Mouse (Mus musculus): ENCODE data around the gene Cenpv. TPM values are rescaled to one million over a fixed set of nuclear protein-coding genes. Genes with fewer than 3 reads are reported as not detected.

The Cenpv gene
- polyA plus RNA-seq, 1 experiment from 2014 or later = 13.6 TPM

DNA sequence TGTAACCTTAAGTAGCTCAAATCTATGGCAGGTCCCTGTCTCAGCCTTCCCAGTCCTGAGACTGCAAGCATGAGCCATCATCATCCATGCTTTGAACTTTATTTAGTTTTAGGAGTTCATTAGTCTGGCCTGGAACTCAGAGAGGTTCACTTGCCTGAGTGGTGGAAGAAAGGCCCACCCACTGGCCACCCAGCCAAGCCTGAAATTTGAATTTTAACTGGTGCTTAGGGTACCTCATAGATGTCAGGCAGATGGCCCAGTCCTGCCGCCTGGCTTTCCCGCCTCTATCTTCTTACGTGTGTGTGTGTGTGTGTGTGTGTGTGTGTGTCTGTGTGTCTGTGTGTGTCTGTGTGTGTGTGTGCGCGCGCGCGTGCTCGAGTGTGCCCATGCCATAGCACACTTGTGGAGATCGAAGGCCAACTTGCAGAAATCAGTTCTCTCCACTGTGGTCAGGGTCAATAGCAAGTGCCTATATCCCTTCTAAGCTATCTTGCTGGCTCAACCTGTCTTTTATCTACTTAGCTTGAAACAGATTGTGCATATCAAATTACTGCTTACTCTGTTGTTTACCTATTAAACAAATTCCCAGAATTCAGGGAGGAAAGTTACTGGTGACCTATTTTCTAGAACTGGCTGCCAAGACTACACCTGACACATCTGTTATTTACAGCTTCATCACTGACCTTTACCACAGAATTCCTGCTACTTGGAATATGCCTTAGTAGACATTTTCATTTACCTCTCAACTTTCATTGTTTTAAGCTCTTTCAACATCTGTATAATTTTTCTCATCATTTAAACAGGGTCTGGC lies 51.3 kb downstream of the Cenpv start:
- Histone ChIP-seq H3K36me3 (ENCODE audit: control insufficient read depth, insufficient read depth, low read length) (no peaks in the 10 kb centered on the region), H3K4me1 (ENCODE audit: control insufficient read depth, insufficient read depth, low read length) (no peaks in the 10 kb centered on the region), H3K9me3 (replicated peaks; ENCODE audit: control insufficient read depth, low read length) (no peaks in the 10 kb centered on the region), H3K9ac (ENCODE audit: low read depth, low read length) (no peak overlapping the region), H3K4me2 (no peak overlapping the region), H3K27me3 (ENCODE audit: control insufficient read depth, insufficient read depth, low read length) (no peaks in the 10 kb centered on the region), H3K27ac (ENCODE audit: low read depth, low read length) (no peak overlapping the region), H3K4me3 (ENCODE audit: low read depth, low read length) (no peak overlapping the region)
- no peak for ATAC-seq (replicated peaks; ENCODE audit: insufficient number of reproducible peaks, low FRiP score, low TSS enrichment)
- 91% methylated on average over 10 of the region's 10 CpGs for WGBS (ENCODE audit: insufficient replicate concordance)

DNA sequence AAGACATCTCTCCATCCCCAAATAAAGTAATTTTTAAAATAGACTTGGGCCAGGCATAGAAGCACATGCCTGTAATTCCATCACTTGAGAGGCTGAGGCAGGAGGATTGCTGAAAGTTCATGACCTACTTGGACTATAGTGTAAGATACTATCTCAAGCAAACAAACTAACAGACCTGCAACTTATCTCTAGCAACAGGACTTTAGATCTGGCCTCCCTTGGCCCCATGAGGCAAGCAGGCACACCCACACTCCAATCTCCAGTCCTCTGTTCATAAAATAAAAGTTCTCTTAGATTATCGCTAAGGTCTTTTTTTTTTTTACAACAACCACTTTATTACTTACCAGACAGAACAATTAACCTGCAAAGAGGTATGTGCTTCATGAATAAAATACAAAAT lies 52.1 kb downstream of the Cenpv start:
- no peaks in the 10 kb centered on the region for H3K9me3 ChIP-seq (replicated peaks; ENCODE audit: control insufficient read depth, low read length)
- no peak overlapping the region for H3K4me2 ChIP-seq
- H3K9ac ChIP-seq (ENCODE audit: low read depth, low read length) = no peak overlapping the region
- no peak overlapping the region for H3K27ac ChIP-seq (ENCODE audit: low read depth, low read length)
- H3K27me3 ChIP-seq (ENCODE audit: control insufficient read depth, insufficient read depth, low read length) = no peaks in the 10 kb centered on the region
- H3K36me3 ChIP-seq (ENCODE audit: control insufficient read depth, insufficient read depth, low read length) = no peaks in the 10 kb centered on the region
- WGBS (ENCODE audit: insufficient replicate concordance) = 88% methylated on average over 1 of the region's 1 CpGs
- no peak for ATAC-seq (replicated peaks; ENCODE audit: insufficient number of reproducible peaks, low FRiP score, low TSS enrichment)
- no peaks in the 10 kb centered on the region for H3K4me1 ChIP-seq (ENCODE audit: control insufficient read depth, insufficient read depth, low read length)
- no peak overlapping the region for H3K4me3 ChIP-seq (ENCODE audit: low read depth, low read length)

DNA sequence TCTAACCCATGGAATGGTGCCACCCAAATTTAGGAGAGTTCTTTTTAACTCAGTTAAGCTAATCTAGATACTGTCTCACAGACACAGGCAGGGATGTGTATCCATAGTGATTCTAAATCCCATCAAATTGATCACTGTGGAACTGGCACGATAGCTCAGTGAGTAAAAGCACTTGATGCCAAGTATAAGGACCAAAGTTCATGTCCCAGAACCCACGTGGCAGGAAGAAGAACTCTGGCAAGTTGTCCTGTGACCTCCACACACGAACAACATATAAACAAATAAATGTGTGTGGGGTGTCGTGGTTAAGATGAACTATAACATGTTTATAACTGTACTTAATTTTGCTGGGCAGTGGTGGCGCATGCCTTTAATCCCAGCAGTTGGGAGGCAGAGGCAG lies 59.5 kb downstream of the Cenpv start:
- no peaks in the 10 kb centered on the region for H3K27me3 ChIP-seq (ENCODE audit: control insufficient read depth, insufficient read depth, low read length)
- H3K36me3 ChIP-seq (ENCODE audit: control insufficient read depth, insufficient read depth, low read length) = no peaks in the 10 kb centered on the region
- 0 out of 2 replicates have a peak, but pooled peaks cover 3% of the 10 kb centered on the region for H3K4me1 ChIP-seq (ENCODE audit: control insufficient read depth, insufficient read depth, low read length)
- H3K9me3 ChIP-seq (replicated peaks; ENCODE audit: control insufficient read depth, low read length) = no peaks in the 10 kb centered on the region
- 85% methylated on average over 5 of the region's 5 CpGs for WGBS (ENCODE audit: insufficient replicate concordance)
- H3K9ac ChIP-seq (ENCODE audit: low read depth, low read length) = no peak overlapping the region
- H3K27ac ChIP-seq (ENCODE audit: low read depth, low read length) = no peak overlapping the region
- no peak for ATAC-seq (replicated peaks; ENCODE audit: insufficient number of reproducible peaks, low FRiP score, low TSS enrichment)
- no peak overlapping the region for H3K4me3 ChIP-seq (ENCODE audit: low read depth, low read length)
- no peak overlapping the region for H3K4me2 ChIP-seq

DNA sequence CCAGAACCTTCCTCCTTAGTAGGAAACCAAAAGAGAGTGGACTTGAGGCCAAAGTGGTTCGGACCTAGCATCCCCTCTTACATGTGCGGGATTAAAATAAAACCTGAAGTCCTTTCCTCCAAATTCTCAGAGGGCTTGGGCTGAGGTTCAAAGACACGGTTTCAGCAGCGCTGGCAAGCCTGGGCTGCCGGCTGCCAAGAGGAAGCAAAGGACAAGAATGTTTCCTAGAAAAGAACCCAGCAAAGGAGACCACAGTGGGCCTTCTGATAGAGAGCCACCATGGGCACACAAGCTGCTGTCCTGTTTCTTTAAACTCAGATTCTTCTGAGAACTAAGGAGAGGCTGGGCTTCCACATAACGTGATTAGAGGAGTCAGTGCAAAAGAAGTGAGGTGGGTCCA lies 60.1 kb downstream of the Cenpv start:
- no peak for ATAC-seq (replicated peaks; ENCODE audit: insufficient number of reproducible peaks, low FRiP score, low TSS enrichment)
- no peak overlapping the region for H3K4me2 ChIP-seq
- WGBS (ENCODE audit: insufficient replicate concordance) = 60% methylated on average over 6 of the region's 6 CpGs

DNA sequence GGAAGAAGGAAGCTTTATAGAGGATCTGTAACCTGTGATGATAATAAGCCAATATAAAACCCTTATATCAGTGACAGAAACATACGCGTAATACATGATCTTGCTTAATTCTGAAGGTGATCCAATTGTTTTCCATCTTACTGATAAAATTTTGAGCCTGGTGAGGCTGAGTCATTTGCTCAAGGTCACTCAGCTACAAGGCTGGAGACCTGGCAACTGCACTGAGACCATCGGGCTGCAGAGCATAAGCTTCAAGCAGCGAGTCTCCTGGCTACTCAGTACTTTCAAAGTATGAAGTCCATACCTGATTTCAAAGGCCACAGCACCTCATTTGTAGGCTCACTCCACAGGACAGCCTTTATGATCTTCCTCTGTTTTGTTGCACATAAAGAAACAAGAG lies 62.9 kb downstream of the Cenpv start:
- Histone ChIP-seq H3K4me2 (no peak overlapping the region), H3K9me3 (replicated peaks; ENCODE audit: control insufficient read depth, low read length) (no peaks in the 10 kb centered on the region), H3K9ac (ENCODE audit: low read depth, low read length) (no peak overlapping the region), H3K36me3 (ENCODE audit: control insufficient read depth, insufficient read depth, low read length) (no peaks in the 10 kb centered on the region), H3K27me3 (ENCODE audit: control insufficient read depth, insufficient read depth, low read length) (no peaks in the 10 kb centered on the region), H3K4me3 (ENCODE audit: low read depth, low read length) (no peak overlapping the region), H3K4me1 (ENCODE audit: control insufficient read depth, insufficient read depth, low read length) (0 out of 2 replicates have a peak, but pooled peaks cover 3% of the 10 kb centered on the region), H3K27ac (ENCODE audit: low read depth, low read length) (no peak overlapping the region)
- ATAC-seq (replicated peaks; ENCODE audit: insufficient number of reproducible peaks, low FRiP score, low TSS enrichment) = no peak
- WGBS (ENCODE audit: insufficient replicate concordance) = 83% methylated on average over 4 of the region's 4 CpGs

More for the DNA sequence above, 60.1 kb downstream of the Cenpv start:
- Histone ChIP-seq H3K9ac (ENCODE audit: low read depth, low read length) (no peak overlapping the region), H3K4me1 (ENCODE audit: control insufficient read depth, insufficient read depth, low read length) (0 out of 2 replicates have a peak, but pooled peaks cover 3% of the 10 kb centered on the region), H3K9me3 (replicated peaks; ENCODE audit: control insufficient read depth, low read length) (no peaks in the 10 kb centered on the region), H3K27me3 (ENCODE audit: control insufficient read depth, insufficient read depth, low read length) (no peaks in the 10 kb centered on the region), H3K36me3 (ENCODE audit: control insufficient read depth, insufficient read depth, low read length) (no peaks in the 10 kb centered on the region), H3K27ac (ENCODE audit: low read depth, low read length) (no peak overlapping the region), H3K4me3 (ENCODE audit: low read depth, low read length) (no peak overlapping the region)

Other genes with a start within 250 kb of the Cenpv start
- gene Pigl, start 80.8 kb downstream of the Cenpv start, polyA plus RNA-seq (2014; fragmentation: Nextera tagmentation; extraction: Ambion mirVana) = 14.0 and 15.1 TPM in 2 replicates
- gene Ncor1, start 80.7 kb downstream of the Cenpv start, polyA plus RNA-seq (2014; fragmentation: Nextera tagmentation; extraction: Ambion mirVana) = 128 and 149 TPM in 2 replicates
- gene Ubb, start 11.9 kb upstream of the Cenpv start, polyA plus RNA-seq (2014; fragmentation: Nextera tagmentation; extraction: Ambion mirVana) = 2,677 and 2,901 TPM in 2 replicates
- gene Trpv2, start 35.2 kb upstream of the Cenpv start, polyA plus RNA-seq (2014; fragmentation: Nextera tagmentation; extraction: Ambion mirVana) = 4.1 and 4.4 TPM in 2 replicates
- gene Lrrc75a, start 109.3 kb upstream of the Cenpv start, polyA plus RNA-seq (2014; fragmentation: Nextera tagmentation; extraction: Ambion mirVana) = 14.3 and 16.2 TPM in 2 replicates
- 45.0 and 47.6 TPM in 2 replicates for gene Mmgt2, start 109.4 kb upstream of the Cenpv start, polyA plus RNA-seq (2014; fragmentation: Nextera tagmentation; extraction: Ambion mirVana)
- gene Zfp287, start 192.6 kb upstream of the Cenpv start, polyA plus RNA-seq (2014; fragmentation: Nextera tagmentation; extraction: Ambion mirVana) = 5.3 and 6.0 TPM in 2 replicates
- gene Gm10428, start 213.8 kb upstream of the Cenpv start, polyA plus RNA-seq (2014; fragmentation: Nextera tagmentation; extraction: Ambion mirVana) = not detected in 2 replicates